Mouse (Mus musculus): ENCODE measurements around the gene Snd1. TPM values are rescaled to one million over a fixed set of nuclear protein-coding genes. Genes with fewer than 3 reads are reported as not detected.

Gene Snd1
- polyA plus RNA-seq, 1 experiment from 2014 or later = 39.4 TPM

- Histone ChIP-seq H3K9ac (ENCODE audit: low read depth, low read length) (no peak overlapping the region), H3K9me3 (ENCODE audit: control insufficient read depth) (no peaks in the 10 kb centered on the region), H3K4me3 (ENCODE audit: low read depth, low read length) (no peak overlapping the region), H3K36me3 (ENCODE audit: control insufficient read depth, insufficient read depth) (no peaks in the 10 kb centered on the region; the same call in 1 of the 2 replicates), H3K4me2 (replicated peaks; ENCODE audit: low read depth) (no peak overlapping the region), H3K27me3 (replicated peaks; ENCODE audit: control insufficient read depth, insufficient read depth, low read length) (no peaks in the 10 kb centered on the region), H3K27ac (ENCODE audit: low read depth, low read length) (no peak overlapping the region), H3K4me1 (replicated peaks; ENCODE audit: control insufficient read depth, insufficient read depth, low read length) (no peaks in the 10 kb centered on the region)
- no peak for ATAC-seq
- TF ChIP-seq CTCF (IDR thresholded peaks at IDR 0.05; ENCODE audit: low read depth) = no peak
- 73% methylated on average over 4 of the region's 4 CpGs for WGBS
Measured at GRCm38 (mm10) chr6:28842375-28843276, 367.7 kb downstream of the Snd1 start.

GRCm38 (mm10) chr6:28845610-28846009 lies 370.7 kb downstream of the Snd1 start:
- Histone ChIP-seq H3K9ac (ENCODE audit: low read depth, low read length) (no peak overlapping the region), H3K4me2 (replicated peaks; ENCODE audit: low read depth) (no peak overlapping the region), H3K27me3 (replicated peaks; ENCODE audit: control insufficient read depth, insufficient read depth, low read length) (no peaks in the 10 kb centered on the region), H3K4me3 (ENCODE audit: low read depth, low read length) (no peak overlapping the region), H3K27ac (ENCODE audit: low read depth, low read length) (no peak overlapping the region), H3K36me3 (ENCODE audit: control insufficient read depth, insufficient read depth) (no peaks in the 10 kb centered on the region; the same call in 1 of the 2 replicates), H3K4me1 (replicated peaks; ENCODE audit: control insufficient read depth, insufficient read depth, low read length) (no peaks in the 10 kb centered on the region), H3K9me3 (ENCODE audit: control insufficient read depth) (no peaks in the 10 kb centered on the region)
- no peak for TF ChIP-seq CTCF (IDR thresholded peaks at IDR 0.05; ENCODE audit: low read depth)
- WGBS = 62% methylated on average over 4 of the region's 4 CpGs
- ATAC-seq = no peak

GRCm38 (mm10) chr6:28847616-28848015 lies 372.7 kb downstream of the Snd1 start:
- 74% methylated on average over 6 of the region's 6 CpGs for WGBS
- no peak overlapping the region for H3K4me3 ChIP-seq (ENCODE audit: low read depth, low read length)
- no peaks in the 10 kb centered on the region for H3K27me3 ChIP-seq (replicated peaks; ENCODE audit: control insufficient read depth, insufficient read depth, low read length)
- no peaks in the 10 kb centered on the region; the same call in 1 of the 2 replicates for H3K36me3 ChIP-seq (ENCODE audit: control insufficient read depth, insufficient read depth)
- TF ChIP-seq CTCF (IDR thresholded peaks at IDR 0.05; ENCODE audit: low read depth) = no peak
- no peaks in the 10 kb centered on the region for H3K9me3 ChIP-seq (ENCODE audit: control insufficient read depth)
- no peak overlapping the region for H3K9ac ChIP-seq (ENCODE audit: low read depth, low read length)
- H3K27ac ChIP-seq (ENCODE audit: low read depth, low read length) = no peak overlapping the region
- no peaks in the 10 kb centered on the region for H3K4me1 ChIP-seq (replicated peaks; ENCODE audit: control insufficient read depth, insufficient read depth, low read length)
- no peak overlapping the region for H3K4me2 ChIP-seq (replicated peaks; ENCODE audit: low read depth)
- ATAC-seq = no peak

GRCm38 (mm10) chr6:28848285-28848794 lies 373.4 kb downstream of the Snd1 start:
- H3K4me3 ChIP-seq (ENCODE audit: low read depth, low read length) = no peak overlapping the region
- 75% methylated on average over 6 of the region's 6 CpGs for WGBS
- H3K9ac ChIP-seq (ENCODE audit: low read depth, low read length) = no peak overlapping the region
- H3K36me3 ChIP-seq (ENCODE audit: control insufficient read depth, insufficient read depth) = no peaks in the 10 kb centered on the region
- no peak overlapping the region for H3K27ac ChIP-seq (ENCODE audit: low read depth, low read length)
- no peaks in the 10 kb centered on the region for H3K4me1 ChIP-seq (replicated peaks; ENCODE audit: control insufficient read depth, insufficient read depth, low read length)
- H3K4me2 ChIP-seq (replicated peaks; ENCODE audit: low read depth) = no peak overlapping the region
- no peak for TF ChIP-seq CTCF (IDR thresholded peaks at IDR 0.05; ENCODE audit: low read depth)
- no peaks in the 10 kb centered on the region for H3K9me3 ChIP-seq (ENCODE audit: control insufficient read depth)
- H3K27me3 ChIP-seq (replicated peaks; ENCODE audit: control insufficient read depth, insufficient read depth, low read length) = no peaks in the 10 kb centered on the region
- no peak for ATAC-seq

- H3K27ac ChIP-seq (ENCODE audit: low read depth, low read length) = no peak overlapping the region
- H3K4me1 ChIP-seq (replicated peaks; ENCODE audit: control insufficient read depth, insufficient read depth, low read length) = no peaks in the 10 kb centered on the region
- H3K27me3 ChIP-seq (replicated peaks; ENCODE audit: control insufficient read depth, insufficient read depth, low read length) = no peaks in the 10 kb centered on the region
- no peak for TF ChIP-seq CTCF (IDR thresholded peaks at IDR 0.05; ENCODE audit: low read depth)
- no peak overlapping the region for H3K4me3 ChIP-seq (ENCODE audit: low read depth, low read length)
- H3K36me3 ChIP-seq (ENCODE audit: control insufficient read depth, insufficient read depth) = no peaks in the 10 kb centered on the region
- 83% methylated on average over 9 of the region's 9 CpGs for WGBS
- no peak overlapping the region for H3K4me2 ChIP-seq (replicated peaks; ENCODE audit: low read depth)
- no peak overlapping the region for H3K9ac ChIP-seq (ENCODE audit: low read depth, low read length)
- ATAC-seq = no peak
- H3K9me3 ChIP-seq (ENCODE audit: control insufficient read depth) = no peaks in the 10 kb centered on the region
Measured at GRCm38 (mm10) chr6:28848891-28849290, 374.0 kb downstream of the Snd1 start.

GRCm38 (mm10) chr6:28849317-28849716 lies 374.4 kb downstream of the Snd1 start:
- no peak for TF ChIP-seq CTCF (IDR thresholded peaks at IDR 0.05; ENCODE audit: low read depth)
- Histone ChIP-seq H3K4me3 (ENCODE audit: low read depth, low read length) (no peak overlapping the region), H3K9me3 (ENCODE audit: control insufficient read depth) (no peaks in the 10 kb centered on the region), H3K4me1 (replicated peaks; ENCODE audit: control insufficient read depth, insufficient read depth, low read length) (no peaks in the 10 kb centered on the region), H3K9ac (ENCODE audit: low read depth, low read length) (no peak overlapping the region), H3K36me3 (ENCODE audit: control insufficient read depth, insufficient read depth) (no peaks in the 10 kb centered on the region), H3K27ac (ENCODE audit: low read depth, low read length) (no peak overlapping the region), H3K4me2 (replicated peaks; ENCODE audit: low read depth) (no peak overlapping the region), H3K27me3 (replicated peaks; ENCODE audit: control insufficient read depth, insufficient read depth, low read length) (no peaks in the 10 kb centered on the region)
- WGBS = 67% methylated on average over 3 of the region's 3 CpGs
- ATAC-seq = no peak
